Mouse (Mus musculus): ENCODE measurements around the gene Wsb2.

DNA sequence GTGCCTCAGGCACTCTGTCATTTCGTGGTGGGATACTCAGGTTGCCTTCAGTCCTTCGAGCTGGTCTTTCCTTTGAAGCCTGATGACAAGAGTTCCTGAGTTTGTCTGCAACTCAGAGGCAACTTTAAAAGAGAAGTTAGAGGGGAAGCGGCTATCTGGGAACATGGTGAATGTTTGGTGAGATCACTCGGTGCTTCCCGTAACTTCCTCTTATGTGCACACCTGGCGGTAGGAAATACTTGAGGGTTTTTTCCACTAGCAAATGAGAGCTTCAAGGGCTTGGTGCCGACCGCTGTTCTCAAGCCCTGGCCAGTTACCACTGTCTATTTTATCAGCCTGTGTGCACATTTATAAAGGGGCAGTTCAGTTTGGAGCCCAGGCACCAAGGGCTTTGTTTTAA, 3.0 kb upstream of the Wsb2 start:
- TF ChIP-seq CTCF (IDR thresholded peaks at IDR 0.05; ENCODE audit: insufficient read depth, low read length), result no peak
- no peak for TF ChIP-seq POLR2A (IDR thresholded peaks at IDR 0.05; ENCODE audit: borderline replicate concordance, extremely low read depth, low read depth, low read length)

Measured in lung, adult 2 months (tissue).